Mouse (Mus musculus) inflammation-experienced regulatory T-cells, adult 16 weeks (primary cell): ENCODE measurements around the gene Suco. TPM values are rescaled to one million over a fixed set of nuclear protein-coding genes. Genes with fewer than 3 reads are reported as not detected.

Source experiments
- polyA plus RNA-seq: library from polyadenylated mRNA; unstranded; fragments of 100-300 nt; shearing (Covaris generic); gene quantifications from one replicate; pipeline ENCODE4 v1.2.1, GENCODE M21; 2017

The Suco gene
- polyA plus RNA-seq = 57.5 TPM

DNA sequence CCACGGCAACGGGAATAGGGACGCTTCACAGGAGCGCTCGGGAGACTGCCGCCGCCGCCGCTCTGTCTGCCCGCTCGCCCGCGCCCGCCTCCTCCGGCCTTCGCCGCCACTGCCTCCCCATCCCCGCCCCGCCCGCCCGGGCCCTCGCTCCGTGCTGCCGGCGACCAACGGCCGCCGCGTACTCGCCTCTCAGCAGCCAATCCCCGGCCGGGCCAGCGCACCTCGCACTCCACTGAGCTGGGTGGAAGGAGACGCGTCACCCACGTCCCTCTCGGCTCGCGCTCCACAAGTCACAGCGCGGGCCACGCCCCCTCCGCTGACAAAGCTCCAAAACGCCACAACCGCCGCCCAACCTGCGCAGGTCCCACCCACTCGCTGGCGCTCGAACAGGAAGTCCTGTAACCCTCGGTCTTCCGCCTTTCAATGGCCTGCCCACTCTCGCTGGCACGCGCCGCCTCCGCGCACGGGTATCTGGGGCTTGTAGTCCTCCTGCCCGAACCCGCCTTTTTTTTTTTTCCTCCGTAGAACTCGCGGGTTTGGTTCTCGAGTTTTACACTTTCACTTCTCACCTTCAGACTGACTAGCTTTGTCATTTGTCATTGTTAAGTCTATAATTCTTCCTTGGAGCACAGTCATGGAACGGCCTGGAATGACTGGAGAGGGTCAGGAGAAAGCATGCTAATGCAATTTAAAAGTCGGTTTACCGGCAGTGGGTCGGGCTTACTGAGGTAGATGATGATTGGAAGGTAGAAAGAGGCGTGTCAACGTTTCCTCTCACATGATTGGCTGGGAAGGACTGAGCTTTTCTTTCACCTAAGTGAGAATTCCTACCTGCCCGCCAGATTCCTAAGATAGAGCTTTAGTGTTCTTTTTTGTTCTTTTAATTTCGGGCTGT lies at the start of gene Suco:
Suco (minus strand) TSS at position 130 of the 895 bp plus-strand sequence.

DNA sequence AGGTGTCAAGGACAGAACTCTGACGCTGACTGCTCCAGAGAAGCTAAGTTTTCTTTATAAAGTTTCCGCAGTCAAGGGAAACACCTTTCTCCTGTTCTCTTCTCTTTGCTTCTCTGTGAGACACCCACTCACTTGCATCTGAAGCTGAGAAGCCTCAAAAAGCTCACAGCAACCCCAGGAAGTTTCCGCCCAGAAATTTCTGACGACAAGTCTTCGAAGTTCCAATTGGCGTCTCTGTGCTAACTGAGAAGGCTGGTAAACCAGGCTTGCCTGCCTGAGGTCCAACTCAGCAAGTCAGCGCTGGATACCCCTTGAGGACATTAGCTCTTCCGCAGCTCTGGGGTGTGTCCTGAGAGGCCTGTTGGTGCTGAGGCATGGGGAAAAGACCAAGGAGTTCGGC lies 88.1 kb downstream of the Suco start, which contains the start of gene Fasl:
Fasl (minus strand) TSS at position 157 of the 400 bp plus-strand sequence.

Other genes with a start within 250 kb of the Suco start
- gene Fasl, start 88.2 kb downstream of the Suco start, polyA plus RNA-seq = 13.3 TPM
- gene Pigc, start 92.5 kb upstream of the Suco start, polyA plus RNA-seq = 40.4 TPM
- 0.29 TPM for gene 4930558K02Rik, start 103.0 kb upstream of the Suco start, polyA plus RNA-seq